Mouse (Mus musculus) liver, embryonic 14.5 days (tissue): ENCODE data around the gene Stx6.

Experiments used
- CTCF ChIP-seq: IDR thresholded peaks from 2 replicates; pipeline ENCODE4 v1.5.1; 2016; ENCODE audit warnings: antibody characterized with exemption, low read depth, control low read depth
- EP300 ChIP-seq: IDR thresholded peaks from 2 replicates; pipeline ENCODE4 v1.6.1; 2016; ENCODE audit warnings: antibody characterized with exemption, low read depth

GRCm38 (mm10) chr1:155215066-155215764, 56.7 kb downstream of the Stx6 start:
- TF ChIP-seq CTCF (0 out of 2 replicates have a peak, but pooled peaks have one; percentile 28), EP300 (no peak)
